Mouse (Mus musculus) midbrain, embryonic 10.5 days (tissue): ENCODE measurements around the gene Gm10188. TPM values are rescaled to one million over a fixed set of nuclear protein-coding genes. Genes with fewer than 3 reads are reported as not detected.
A peak's percentile ranks its signal among the peaks of the same experiment; 100 is the strongest.

Experiments used
- DNase-seq: peaks from one replicate; pipeline ENCODE4 v3.0.0-alpha.2; 2017; ENCODE audit warnings: low spot score
- H3K27ac ChIP-seq: fragments of 300-500 bp; sonication (generic); replicated peaks from 2 replicates; pipeline ENCODE4 v1.5.1; 2016; ENCODE audit warnings: mild to moderate bottlenecking
- H3K27me3 ChIP-seq: fragments of 300-500 bp; sonication (generic); 2 replicates; pipeline ENCODE4 v1.6.1; 2016; ENCODE audit warnings: low read depth, mild to moderate bottlenecking; ENCODE audit not compliant: poor library complexity, severe bottlenecking
- H3K36me3 ChIP-seq: fragments of 300-500 bp; sonication (generic); 2 replicates; pipeline ENCODE4 v1.6.1; 2016; ENCODE audit warnings: mild to moderate bottlenecking, moderate library complexity
- H3K4me1 ChIP-seq: fragments of 300-500 bp; sonication (generic); 2 replicates; pipeline ENCODE4 v1.6.1; 2016
- H3K4me3 ChIP-seq: fragments of 300-500 bp; sonication (generic); 2 replicates; pipeline ENCODE4 v1.5.1; 2016; ENCODE audit warnings: mild to moderate bottlenecking, moderate library complexity
- H3K9me3 ChIP-seq: fragments of 300-500 bp; sonication (generic); replicated peaks from 2 replicates; pipeline ENCODE4 v1.6.1; 2016; ENCODE audit warnings: mild to moderate bottlenecking
- WGBS: fragments of 180-500 bp; shearing (Covaris S2); methylation state at CpG from one replicate; pipeline ENCODE4 v1.1.7; 2016; 5-methylcytosine and 5-hydroxymethylcytosine counted together
- polyA plus RNA-seq: library from polyadenylated mRNA; unstranded; fragments of >200 nt; fragmentation: Nextera tagmentation; extraction: Ambion mirVana; gene quantifications from 2 replicates; pipeline ENCODE4 v1.2.1, GENCODE M21; 2016

Gene Gm10188
- polyA plus RNA-seq, 1 experiment from 2014 or later = 0.23 TPM

- WGBS = 73% methylated on average over 6 of the region's 6 CpGs
- H3K4me1 ChIP-seq = peaks cover 96% of the 10 kb centered on the region
- H3K27ac ChIP-seq = peak overlapping the region; percentile 90
These were observed 30.3 kb downstream of the Gm10188 start for GRCm38 (mm10) chr1:132199244-132199643.

GRCm38 (mm10) chr1:132198401-132199071 is 31.0 kb downstream of the Gm10188 start:
- peak; percentile 11 for DNase-seq
- WGBS = 82% methylated on average over 16 of the region's 16 CpGs
- Histone ChIP-seq H3K27ac (peak overlapping the region; percentile 100), H3K36me3 (peaks cover 22% of the 10 kb centered on the region), H3K4me3 (peak overlapping the region; percentile 86), H3K9me3 (no peaks in the 10 kb centered on the region), H3K4me1 (peaks cover 98% of the 10 kb centered on the region), H3K27me3 (peaks cover 18% of the 10 kb centered on the region)

More at GRCm38 (mm10) chr1:132199244-132199643, 30.3 kb downstream of the Gm10188 start:
- Histone ChIP-seq H3K36me3 (peaks cover 17% of the 10 kb centered on the region), H3K9me3 (no peaks in the 10 kb centered on the region), H3K27me3 (peaks cover 15% of the 10 kb centered on the region), H3K4me3 (peak overlapping the region; percentile 40; the same call in 1 of the 2 replicates)
- peak; percentile 12 for DNase-seq

DNA sequence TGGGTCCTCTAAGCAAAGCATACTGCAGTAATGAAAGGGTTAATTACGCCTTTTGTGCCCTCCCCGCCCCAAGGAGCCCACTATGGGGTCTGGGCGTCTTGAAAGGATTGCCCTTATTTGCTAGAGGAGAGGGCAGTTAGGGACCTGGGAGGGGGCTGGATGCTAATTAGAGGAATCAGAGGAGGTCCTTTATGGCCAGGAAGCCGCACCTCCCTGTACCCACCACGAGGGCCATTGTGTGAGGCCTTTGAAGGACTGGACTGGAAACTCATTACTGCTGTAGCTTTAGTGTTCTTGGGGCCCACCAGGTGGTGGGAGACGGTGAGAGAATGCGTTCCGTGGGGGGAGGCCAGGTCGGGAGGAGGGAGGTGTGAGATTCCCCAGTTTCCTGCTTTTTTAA is 31.9 kb downstream of the Gm10188 start:
- peak overlapping the region; percentile 100 for H3K27ac ChIP-seq
- 3% methylated on average over 9 of the region's 9 CpGs for WGBS
- peaks cover 100% of the 10 kb centered on the region for H3K4me1 ChIP-seq
- H3K27me3 ChIP-seq = peaks cover 26% of the 10 kb centered on the region
- peak; percentile 54 for DNase-seq
- H3K4me3 ChIP-seq = peak overlapping the region; percentile 86
- peaks cover 25% of the 10 kb centered on the region for H3K36me3 ChIP-seq
- H3K9me3 ChIP-seq = no peaks in the 10 kb centered on the region

- Histone ChIP-seq H3K9me3 (no peaks in the 10 kb centered on the region), H3K27ac (peak overlapping the region; percentile 100), H3K4me3 (peak overlapping the region; percentile 86), H3K27me3 (peaks cover 37% of the 10 kb centered on the region), H3K4me1 (peaks cover 100% of the 10 kb centered on the region), H3K36me3 (peaks cover 25% of the 10 kb centered on the region)
- WGBS = 13% methylated on average over 7 of the region's 7 CpGs
- peak; percentile 23 for DNase-seq
These were observed 33.2 kb downstream of the Gm10188 start for GRCm38 (mm10) chr1:132196337-132196736.

DNA sequence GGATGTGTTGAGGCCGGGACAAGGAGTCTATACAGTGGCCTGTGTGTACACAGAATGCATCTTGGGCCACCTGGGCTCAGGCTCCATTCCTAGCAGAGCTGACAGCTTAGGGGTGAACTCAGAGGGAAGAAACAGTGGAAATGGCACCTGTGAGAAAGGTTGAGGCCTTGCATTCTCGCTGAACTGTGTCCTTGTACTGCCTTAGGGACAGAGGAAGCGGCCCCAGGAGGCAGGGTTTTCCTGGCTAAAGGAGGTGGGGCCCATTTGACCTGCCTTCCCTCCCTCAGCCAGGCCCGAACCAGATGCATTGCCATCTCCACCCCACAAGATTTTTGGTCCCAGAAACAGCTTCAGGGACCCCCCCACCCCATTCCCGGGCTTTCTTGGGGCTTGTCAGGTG is 33.9 kb downstream of the Gm10188 start:
- H3K4me1 ChIP-seq = peaks cover 96% of the 10 kb centered on the region

DNA sequence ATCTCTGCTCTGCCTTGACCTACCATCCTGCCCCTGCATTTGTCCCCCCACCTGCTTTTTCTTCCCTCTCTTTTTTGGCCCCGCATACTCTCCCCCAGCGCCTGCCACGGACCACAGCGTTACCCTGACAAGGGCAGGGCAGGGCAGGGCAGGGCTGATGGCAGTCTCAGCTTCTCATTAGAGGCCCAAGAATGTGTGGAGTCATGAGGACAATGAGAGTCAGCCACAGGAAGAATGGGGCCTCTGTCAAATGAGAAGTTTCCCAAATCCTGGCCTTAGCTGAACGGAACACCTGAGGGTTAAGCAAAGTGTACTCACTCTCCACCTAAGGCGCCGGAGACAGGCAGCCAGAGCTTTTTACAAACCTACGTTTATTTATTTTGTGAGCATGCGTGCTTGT is 34.5 kb downstream of the Gm10188 start:
- DNase-seq = peak; percentile 17
- Histone ChIP-seq H3K9me3 (no peaks in the 10 kb centered on the region), H3K4me1 (peaks cover 91% of the 10 kb centered on the region), H3K4me3 (peak overlapping the region; percentile 86), H3K27me3 (peaks cover 48% of the 10 kb centered on the region), H3K27ac (peak overlapping the region; percentile 100), H3K36me3 (peaks cover 25% of the 10 kb centered on the region)
- 38% methylated on average over 9 of the region's 9 CpGs for WGBS

More for the DNA sequence above, 33.9 kb downstream of the Gm10188 start:
- peak overlapping the region; percentile 86 for H3K4me3 ChIP-seq
- no peaks in the 10 kb centered on the region for H3K9me3 ChIP-seq
- peak; percentile 17 for DNase-seq
- H3K27me3 ChIP-seq = peaks cover 43% of the 10 kb centered on the region
- peak overlapping the region; percentile 100 for H3K27ac ChIP-seq
- 28% methylated on average over 5 of the region's 5 CpGs for WGBS
- H3K36me3 ChIP-seq = peaks cover 25% of the 10 kb centered on the region

- H3K4me1 ChIP-seq = peaks cover 91% of the 10 kb centered on the region
- 56% methylated on average over 3 of the region's 3 CpGs for WGBS
- H3K4me3 ChIP-seq = peak overlapping the region; percentile 86; the same call in 1 of the 2 replicates
- H3K27ac ChIP-seq = peak overlapping the region; percentile 100
- H3K36me3 ChIP-seq = peaks cover 25% of the 10 kb centered on the region
- no peak for DNase-seq
- peaks cover 53% of the 10 kb centered on the region for H3K27me3 ChIP-seq
- no peaks in the 10 kb centered on the region for H3K9me3 ChIP-seq
These were observed 34.9 kb downstream of the Gm10188 start for GRCm38 (mm10) chr1:132194624-132195023.

- peaks cover 61% of the 10 kb centered on the region for H3K27me3 ChIP-seq
- H3K9me3 ChIP-seq = no peaks in the 10 kb centered on the region
- peaks cover 91% of the 10 kb centered on the region for H3K4me1 ChIP-seq
- 69% methylated on average over 3 of the region's 3 CpGs for WGBS
- H3K4me3 ChIP-seq = peak overlapping the region; percentile 86
- H3K27ac ChIP-seq = peak overlapping the region; percentile 100
- DNase-seq = peak; percentile 10
- peaks cover 21% of the 10 kb centered on the region for H3K36me3 ChIP-seq
These were observed 35.8 kb downstream of the Gm10188 start for GRCm38 (mm10) chr1:132193806-132194205.

GRCm38 (mm10) chr1:132191786-132192680 is 37.5 kb downstream of the Gm10188 start:
- H3K4me1 ChIP-seq = peaks cover 88% of the 10 kb centered on the region

DNA sequence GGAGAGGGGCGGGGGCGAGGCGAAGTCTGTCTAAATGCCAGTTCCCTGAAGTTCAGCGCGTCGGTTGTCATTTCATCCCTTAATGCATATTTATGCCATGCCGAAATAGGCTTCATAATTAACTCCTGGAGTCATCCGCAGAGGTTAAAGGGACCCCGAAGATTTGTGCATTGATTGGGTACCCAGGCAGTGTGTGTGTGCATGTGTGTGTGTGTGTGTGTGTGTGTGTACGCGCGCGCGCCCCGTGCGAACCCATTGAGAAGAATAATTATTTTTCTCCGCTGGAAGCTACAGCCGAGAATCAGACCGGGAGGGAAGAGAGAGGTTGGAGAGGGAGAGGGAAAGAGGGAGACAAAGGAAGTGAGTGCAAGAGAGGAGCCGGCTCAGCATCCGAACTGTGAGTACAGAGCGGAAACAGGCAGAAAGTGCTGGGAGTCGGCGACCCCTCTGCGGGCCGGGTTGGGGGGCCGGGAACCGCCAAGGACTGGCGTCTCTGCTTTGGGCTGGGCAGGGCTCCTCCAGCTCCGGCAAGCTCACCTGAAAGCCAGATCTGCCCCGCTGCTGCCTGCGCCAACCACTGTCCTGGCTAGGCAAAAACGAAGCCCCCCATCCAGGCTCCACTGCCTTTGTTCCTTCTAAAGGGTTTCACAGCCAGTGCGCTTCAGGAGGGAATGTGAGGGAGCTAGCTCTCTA is 38.3 kb downstream of the Gm10188 start, which contains the start of the genes Lemd1 and AC124108.1:
Gene Lemd1 (plus strand): TSS at position 339 of the 693 bp plus-strand sequence.
Gene AC124108.1 (plus strand): TSS at position 365 of the 693 bp plus-strand sequence.
- H3K27me3 ChIP-seq = peaks cover 64% of the 10 kb centered on the region
- under 1% methylated on average over 34 of the region's 34 CpGs for WGBS

More at GRCm38 (mm10) chr1:132191786-132192680, 37.5 kb downstream of the Gm10188 start:
- Histone ChIP-seq H3K36me3 (peaks cover 16% of the 10 kb centered on the region), H3K27ac (peak overlapping the region; percentile 100), H3K4me3 (peak overlapping the region; percentile 86), H3K27me3 (peaks cover 67% of the 10 kb centered on the region), H3K9me3 (no peaks in the 10 kb centered on the region)
- WGBS = 3% methylated on average over 16 of the region's 16 CpGs
- DNase-seq = peak; percentile 77

GRCm38 (mm10) chr1:132190621-132191092 is 38.9 kb downstream of the Gm10188 start:
- H3K27me3 ChIP-seq = peaks cover 64% of the 10 kb centered on the region
- H3K4me1 ChIP-seq = peaks cover 82% of the 10 kb centered on the region
- H3K9me3 ChIP-seq = no peaks in the 10 kb centered on the region
- peak overlapping the region; percentile 86 for H3K4me3 ChIP-seq
- DNase-seq = peak; percentile 66
- under 1% methylated on average over 62 of the region's 62 CpGs for WGBS
- H3K27ac ChIP-seq = peak overlapping the region; percentile 100
- peaks cover 16% of the 10 kb centered on the region for H3K36me3 ChIP-seq

More for the DNA sequence above, 38.3 kb downstream of the Gm10188 start, which contains the start of the genes Lemd1 and AC124108.1:
- Histone ChIP-seq H3K4me1 (peaks cover 87% of the 10 kb centered on the region), H3K9me3 (no peaks in the 10 kb centered on the region), H3K36me3 (peaks cover 16% of the 10 kb centered on the region), H3K4me3 (peak within 1 kb of the TSS; percentile 86), H3K27ac (peak within 1 kb of the TSS; percentile 100)
- peak; percentile 61 for DNase-seq
